Mouse (Mus musculus) G1E (cell line): Measurements from ENCODE around the gene Dnajc16.

Experiments used
- CTCF ChIP-seq: IDR thresholded peaks from 2 replicates; pipeline ENCODE4 v1.5.1; 2012; ENCODE audit warnings: low read depth, low read length, inconsistent platforms, mixed read lengths
- GATA1 ChIP-seq: IDR thresholded peaks from 2 replicates; pipeline ENCODE4 v1.6.1; 2012; ENCODE audit warnings: borderline replicate concordance, low read length, inconsistent platforms, mixed read lengths
- TAL1 ChIP-seq: conservative IDR thresholded peaks from 2 replicates; pipeline ENCODE4 v1.6.1; 2012; ENCODE audit warnings: low read depth, low read length, inconsistent platforms, mixed read lengths

- TF ChIP-seq GATA1 (no peak), CTCF (no peak), TAL1 (no peak)
Measured at GRCm38 (mm10) chr4:141749557-141749956, 41.2 kb downstream of the Dnajc16 start.
